Mouse (Mus musculus): ENCODE measurements around the gene Kcnf1.

GRCm38 (mm10) chr12:17157558-17157957 is 19.1 kb downstream of the Kcnf1 start:
- TF ChIP-seq CTCF (IDR thresholded peaks at IDR 0.05; ENCODE audit: low read depth, low read length) = no peak
- no peak for TF ChIP-seq EP300 (IDR thresholded peaks at IDR 0.05; ENCODE audit: insufficient read depth, low read depth, low read length)

All from ES-Bruce4 (cell line).